Mouse (Mus musculus): ENCODE results near the gene 1810013L24Rik.
A peak's percentile ranks its signal among the peaks of the same experiment; 100 is the strongest.
"Not testable (repeated sequence)": the region's sequence is repeated elsewhere in the genome, so short reads cannot be mapped to it uniquely, and the experiment has no call there.

The 1810013L24Rik gene

DNA sequence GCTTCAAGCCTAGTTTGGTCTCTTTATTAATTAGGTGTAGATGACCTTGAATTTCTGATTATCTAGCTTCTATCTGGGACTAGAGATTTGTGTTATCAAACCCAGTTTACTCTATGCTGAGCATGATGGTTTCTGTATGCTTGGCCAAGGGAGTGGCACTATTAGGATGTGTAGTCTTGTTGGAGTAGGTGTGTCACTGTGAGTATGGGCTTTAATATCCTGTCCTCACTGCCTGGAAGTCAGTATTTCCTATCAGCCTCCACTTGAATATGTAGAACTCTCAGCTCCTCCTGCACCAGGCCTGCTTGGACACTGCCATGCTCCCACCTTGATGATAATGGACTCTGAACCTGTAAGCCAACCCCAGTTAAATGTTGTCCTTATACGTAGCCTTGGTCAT is 7.0 kb downstream of the 1810013L24Rik start:
- DNase-seq (ENCODE audit: low read depth, low spot score) = no peak

DNA sequence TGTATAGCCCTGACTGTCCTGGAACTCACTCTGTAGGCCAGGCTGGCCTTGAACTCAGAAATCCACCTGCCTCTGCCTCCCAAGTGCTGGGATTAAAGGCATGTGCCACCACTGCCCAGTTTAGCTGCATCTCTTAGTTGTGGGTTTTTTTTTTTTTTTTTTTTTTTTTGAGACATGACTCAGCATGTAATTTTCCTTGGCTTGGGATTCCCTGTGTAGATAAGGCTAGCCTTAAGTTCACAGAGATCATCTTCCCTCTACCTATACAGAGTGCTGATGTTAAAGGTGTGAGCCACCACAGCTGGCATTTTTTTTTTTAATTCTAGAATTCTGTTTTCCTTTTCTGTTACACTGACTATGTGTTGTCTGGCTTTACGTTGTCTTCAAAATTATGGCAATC is 7.7 kb downstream of the 1810013L24Rik start:
- no peak for DNase-seq (ENCODE audit: low read depth, low spot score)

DNA sequence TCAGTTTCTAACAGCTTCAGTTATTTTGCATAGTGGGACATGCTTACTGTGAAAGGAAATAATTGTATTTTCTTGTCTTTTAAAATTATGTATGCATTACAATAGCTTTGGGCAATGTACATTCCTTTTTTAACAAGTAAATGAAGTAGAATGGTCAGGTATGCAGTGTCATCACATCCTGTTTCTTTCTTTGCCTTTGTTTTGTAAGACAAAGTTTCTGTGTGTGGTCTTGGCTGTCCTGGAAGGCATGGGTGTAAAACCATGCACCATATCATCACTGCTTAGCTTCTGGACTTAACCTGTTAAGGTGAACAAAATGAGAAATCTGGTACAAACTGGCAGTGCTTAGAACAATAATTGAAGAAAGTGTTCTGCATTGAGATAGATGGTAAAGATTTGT is 9.0 kb downstream of the 1810013L24Rik start:
- no peak for DNase-seq (ENCODE audit: low read depth, low spot score)

- no peak for DNase-seq (ENCODE audit: low read depth, low spot score)
Observed at GRCm38 (mm10) chr16:8840557-8840956, 10.7 kb downstream of the 1810013L24Rik start.

GRCm38 (mm10) chr16:8842962-8843361 is 13.1 kb downstream of the 1810013L24Rik start:
- DNase-seq (ENCODE audit: low read depth, low spot score) = no peak

- no peak for DNase-seq (ENCODE audit: low read depth, low spot score)
Observed at GRCm38 (mm10) chr16:8843580-8844175, 13.8 kb downstream of the 1810013L24Rik start.

GRCm38 (mm10) chr16:8845986-8846385 is 16.1 kb downstream of the 1810013L24Rik start:
- no peak for DNase-seq (ENCODE audit: low read depth, low spot score)

DNA sequence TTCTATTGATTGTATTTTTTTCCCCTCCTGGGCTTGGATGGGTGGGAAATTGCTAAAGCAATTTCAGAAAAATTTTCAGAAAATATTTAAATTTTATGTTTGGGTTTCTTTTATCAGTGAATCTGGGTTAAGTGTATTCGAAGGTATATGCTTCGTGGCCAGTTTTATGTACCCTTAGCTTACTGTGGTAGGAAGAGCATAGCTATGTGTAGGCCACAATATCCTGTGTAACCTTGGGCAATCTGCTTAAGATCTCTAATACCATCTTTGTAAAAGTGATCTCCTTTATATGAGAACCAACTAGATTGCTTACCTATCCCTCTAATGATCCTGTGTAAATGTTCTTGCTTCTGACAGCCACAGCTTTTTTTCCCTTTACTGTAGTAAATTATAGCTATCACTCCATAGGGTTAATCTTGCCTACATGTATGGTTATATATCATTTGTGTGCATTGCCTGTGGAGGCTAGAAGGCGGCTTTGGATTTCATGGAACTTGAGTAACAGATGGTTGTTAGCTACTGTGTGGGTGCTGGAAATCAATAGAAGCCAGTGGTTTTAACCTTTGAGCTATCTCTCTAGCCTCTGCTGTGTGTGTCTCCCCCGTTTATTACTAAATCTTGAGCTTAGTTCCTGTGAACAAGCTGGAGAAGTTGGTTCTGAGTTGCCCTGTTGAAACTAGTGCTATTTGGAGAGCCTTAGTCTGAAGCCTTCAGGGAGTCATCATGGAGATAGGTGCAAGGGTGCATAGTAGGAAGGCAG is 18.6 kb downstream of the 1810013L24Rik start:
- no peak for DNase-seq (ENCODE audit: low read depth, low spot score)

DNA sequence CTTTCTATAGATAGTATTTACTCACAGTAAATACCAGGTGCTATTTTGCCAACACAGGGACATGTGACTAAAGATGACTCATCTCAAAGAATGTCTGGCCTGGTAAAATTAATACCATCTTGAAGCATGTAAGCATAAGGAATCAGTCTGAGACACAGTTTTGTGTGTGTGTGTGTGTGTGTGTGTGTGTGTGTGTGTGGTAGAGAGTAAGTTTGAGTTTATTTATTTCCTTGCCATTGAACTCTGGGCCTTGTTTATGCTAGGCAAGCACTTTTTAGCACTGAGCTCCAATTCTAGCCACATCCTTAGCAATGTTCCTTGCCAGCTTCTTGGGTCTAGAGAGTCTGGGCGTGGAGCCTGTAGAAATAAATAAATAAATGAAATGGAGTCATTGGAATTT is 20.0 kb downstream of the 1810013L24Rik start:
- no peak for DNase-seq (ENCODE audit: low read depth, low spot score)

DNA sequence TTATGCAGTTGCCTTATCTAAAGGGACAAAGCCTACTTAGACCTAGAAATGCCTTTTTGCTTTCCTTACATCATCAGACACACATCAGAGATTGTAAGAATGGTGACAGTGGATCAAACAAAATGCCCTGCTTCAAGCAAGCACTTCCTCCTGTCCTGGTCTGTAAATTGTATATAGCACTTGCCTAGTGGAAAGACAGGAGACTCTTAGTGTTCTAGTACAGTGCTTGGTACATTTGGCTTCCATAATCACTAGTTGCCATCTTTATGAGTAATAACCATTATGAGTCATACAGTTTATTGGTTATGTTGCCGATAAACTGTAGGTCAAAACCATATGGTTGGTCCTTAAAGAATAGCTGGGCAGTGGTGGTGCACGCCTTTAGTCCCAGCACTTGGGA is 25.2 kb downstream of the 1810013L24Rik start:
- DNase-seq (ENCODE audit: low read depth, low spot score) = no peak

DNA sequence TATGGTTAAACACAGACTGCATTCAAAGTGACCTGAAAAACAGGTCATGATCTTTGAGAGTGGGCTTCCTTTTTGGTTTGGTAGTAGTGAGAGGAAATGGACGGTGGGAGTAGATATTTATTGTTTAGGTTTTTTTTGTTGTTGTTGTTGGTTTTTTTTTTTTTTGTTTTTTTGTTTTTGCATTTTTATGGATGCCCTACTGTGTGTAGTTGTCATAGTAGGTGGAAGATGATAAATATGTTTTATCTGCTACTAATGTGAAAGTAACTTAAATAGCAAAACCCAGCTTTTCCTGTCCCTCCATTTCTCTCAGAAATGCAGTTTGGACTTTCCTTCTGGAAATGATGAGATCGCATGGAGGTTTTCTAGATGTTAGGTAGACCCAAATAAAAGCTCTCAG is 26.9 kb downstream of the 1810013L24Rik start:
- DNase-seq (ENCODE audit: low read depth, low spot score) = no peak

DNA sequence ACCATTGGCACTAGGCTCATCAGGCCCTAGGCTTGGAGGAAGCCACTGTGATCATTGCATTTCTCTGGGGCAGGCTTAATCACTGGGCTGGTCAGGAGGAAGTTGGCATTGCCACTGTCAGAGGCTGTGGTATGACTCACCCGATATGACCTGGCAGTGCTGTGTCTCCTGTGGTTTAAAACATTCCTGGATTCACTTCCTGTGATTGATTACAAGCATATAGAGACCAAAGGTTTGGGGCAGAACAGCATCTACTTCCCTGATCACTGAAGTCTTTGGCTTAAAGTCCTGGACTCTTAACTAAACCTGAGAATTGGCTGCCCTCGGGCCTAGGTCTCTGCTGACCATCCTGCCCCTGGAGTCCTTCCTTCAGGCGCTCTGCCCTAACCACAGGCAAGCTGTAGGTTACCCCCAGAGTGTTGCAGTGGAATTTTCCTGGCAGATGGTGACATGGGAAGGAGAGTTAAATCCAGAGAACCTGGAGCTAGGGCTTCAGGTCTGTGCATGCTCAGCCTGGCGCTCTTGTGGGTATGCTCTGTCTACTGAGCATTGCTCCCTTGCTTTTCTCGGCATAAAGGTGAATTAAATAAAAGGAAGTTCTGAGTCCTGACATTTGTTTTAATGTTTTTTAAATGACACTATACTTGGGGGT is 32.6 kb downstream of the 1810013L24Rik start:
- DNase-seq (ENCODE audit: low read depth, low spot score) = no peak

- DNase-seq (ENCODE audit: low read depth, low spot score) = no peak
Observed at GRCm38 (mm10) chr16:8864223-8864631, 34.3 kb downstream of the 1810013L24Rik start.

DNA sequence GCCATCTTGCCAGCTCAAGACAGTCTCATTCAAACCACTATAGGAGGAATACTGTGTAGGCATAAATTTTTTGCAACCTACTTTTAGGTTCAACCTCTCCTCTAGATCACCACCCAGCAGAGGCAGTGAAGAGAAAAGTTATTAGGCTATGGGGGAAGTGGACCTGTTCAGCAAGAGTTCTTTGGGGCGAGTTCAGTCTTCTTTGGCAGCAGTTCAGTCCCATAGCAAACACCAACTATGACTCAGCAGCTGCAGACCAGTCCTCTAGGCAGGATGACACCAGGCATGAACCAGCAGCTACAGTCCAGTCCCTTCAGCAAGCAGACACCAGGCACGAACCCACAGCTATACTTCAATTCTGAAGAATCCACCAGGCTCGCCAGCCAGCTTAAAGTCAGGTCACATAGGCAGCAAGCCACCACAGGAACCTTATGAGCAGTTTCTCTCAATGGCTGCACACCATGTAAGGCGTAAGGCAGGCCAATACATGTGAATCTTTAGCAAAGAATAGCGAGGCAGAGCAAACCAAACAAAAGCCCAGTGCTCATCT is 37.6 kb downstream of the 1810013L24Rik start:
- no peak for DNase-seq (ENCODE audit: low read depth, low spot score)

DNA sequence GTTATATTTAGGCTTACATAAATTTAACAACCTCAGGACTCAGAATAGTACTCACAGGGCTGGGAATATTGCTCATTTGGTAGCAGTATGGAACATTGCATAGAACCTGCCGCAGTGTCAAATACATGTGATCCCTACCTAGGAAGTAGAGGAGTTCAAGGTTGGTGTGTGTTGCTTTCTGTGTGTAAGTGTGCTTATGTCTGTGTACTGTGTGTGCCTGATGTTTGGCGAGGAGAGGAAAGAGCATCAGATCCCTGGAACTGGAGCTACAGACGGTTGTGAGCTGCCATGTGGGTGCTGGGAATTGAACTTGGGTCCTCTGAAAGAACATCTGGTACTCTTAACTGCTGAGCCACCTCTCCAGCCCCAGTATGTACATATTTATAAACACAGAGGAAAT is 38.6 kb downstream of the 1810013L24Rik start:
- DNase-seq (ENCODE audit: low read depth, low spot score) = no peak

- DNase-seq (ENCODE audit: low read depth, low spot score) = peak; percentile 22
Observed at GRCm38 (mm10) chr16:8869715-8870114, 39.8 kb downstream of the 1810013L24Rik start.

DNA sequence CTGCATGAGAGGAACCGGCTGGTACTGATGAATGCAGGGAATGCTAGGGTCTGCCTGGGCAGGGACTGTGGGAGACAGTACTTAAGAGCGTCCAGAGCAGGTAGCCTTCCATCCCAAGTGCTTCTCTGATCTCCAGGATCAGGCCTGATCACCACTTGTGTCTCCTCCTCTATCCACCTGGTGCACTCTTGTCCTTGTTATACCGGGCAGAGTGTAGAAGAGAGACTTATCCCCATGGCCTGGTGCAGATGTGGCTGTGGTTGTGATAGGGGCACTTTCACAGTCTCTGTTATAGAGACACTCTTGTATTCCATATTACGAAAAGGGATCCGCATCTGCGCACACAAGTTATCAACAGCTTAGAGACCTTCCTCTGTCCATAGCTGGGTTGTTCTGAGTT is 41.5 kb downstream of the 1810013L24Rik start:
- no peak for DNase-seq (ENCODE audit: low read depth, low spot score)

DNA sequence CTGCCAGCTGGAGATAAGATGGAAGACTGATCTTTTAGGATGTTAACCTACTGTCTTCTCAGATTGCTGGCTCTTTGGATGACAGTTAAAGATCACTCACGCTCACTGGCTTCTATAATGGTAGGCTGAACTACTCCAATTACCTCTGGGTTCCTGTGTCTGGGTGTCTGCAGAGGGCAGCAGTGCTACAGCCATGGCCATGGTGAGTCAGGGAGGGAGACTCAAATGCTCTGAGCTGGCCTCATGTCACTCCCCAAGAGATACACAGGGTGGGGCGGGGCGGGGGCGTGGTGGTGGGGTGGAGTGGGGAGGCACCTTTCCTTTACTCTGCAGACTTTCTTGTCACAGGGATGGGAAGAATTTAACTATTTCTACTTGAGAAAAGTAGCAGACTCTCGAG is 42.1 kb downstream of the 1810013L24Rik start:
- no peak for DNase-seq (ENCODE audit: low read depth, low spot score)

DNA sequence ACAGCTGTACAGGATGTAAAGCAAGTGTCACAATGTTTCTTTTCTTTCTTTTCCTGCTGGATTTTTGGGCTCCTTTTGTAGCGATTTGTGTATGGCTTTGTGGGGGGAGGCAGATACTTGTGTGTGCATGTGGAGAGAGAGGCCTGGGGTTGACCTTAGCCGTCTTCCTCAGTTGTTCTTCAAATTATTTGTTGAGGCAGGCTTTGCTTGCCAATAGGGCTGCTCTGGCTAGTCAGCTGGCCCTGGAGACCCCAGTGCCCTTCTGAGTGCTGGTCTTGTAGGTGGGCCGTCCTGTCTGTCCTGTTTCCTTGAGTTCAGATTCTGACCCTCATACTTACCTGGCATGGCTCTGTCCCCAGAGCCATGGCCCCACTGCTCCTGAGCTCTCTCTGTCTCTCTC is 42.6 kb downstream of the 1810013L24Rik start:
- no peak for DNase-seq (ENCODE audit: low read depth, low spot score)

- DNase-seq (ENCODE audit: low read depth, low spot score) = no peak
Observed at GRCm38 (mm10) chr16:8880076-8880475, 50.2 kb downstream of the 1810013L24Rik start.

DNA sequence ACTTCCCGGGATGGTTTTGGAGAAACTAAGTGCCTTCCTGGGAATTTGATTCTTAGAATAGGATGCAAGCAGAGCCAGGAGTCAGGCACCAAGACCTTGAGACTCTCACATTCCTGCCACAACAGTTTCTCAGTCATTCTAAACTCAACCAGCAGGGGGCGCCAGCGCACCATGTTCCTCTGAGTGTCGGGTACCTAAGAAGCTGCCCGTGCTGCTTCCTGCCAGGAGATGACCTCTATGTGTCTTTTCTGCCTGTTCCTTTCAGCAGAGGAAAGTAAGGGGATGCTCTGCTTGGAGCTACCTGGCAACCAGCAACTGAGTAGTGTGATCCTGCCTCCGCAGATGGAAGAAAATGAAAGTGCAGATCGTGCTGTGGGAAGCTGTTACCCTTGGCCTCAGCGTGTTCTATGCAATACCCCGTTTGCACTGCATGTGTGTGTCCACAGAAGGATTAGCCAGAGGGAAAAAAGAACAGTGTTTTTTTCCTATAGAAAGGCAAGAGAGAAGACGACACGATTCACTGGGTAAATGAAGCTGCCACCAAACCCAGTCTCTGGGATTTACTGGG is 53.9 kb downstream of the 1810013L24Rik start:
- peak; percentile 47 for DNase-seq (ENCODE audit: low read depth, low spot score)

DNA sequence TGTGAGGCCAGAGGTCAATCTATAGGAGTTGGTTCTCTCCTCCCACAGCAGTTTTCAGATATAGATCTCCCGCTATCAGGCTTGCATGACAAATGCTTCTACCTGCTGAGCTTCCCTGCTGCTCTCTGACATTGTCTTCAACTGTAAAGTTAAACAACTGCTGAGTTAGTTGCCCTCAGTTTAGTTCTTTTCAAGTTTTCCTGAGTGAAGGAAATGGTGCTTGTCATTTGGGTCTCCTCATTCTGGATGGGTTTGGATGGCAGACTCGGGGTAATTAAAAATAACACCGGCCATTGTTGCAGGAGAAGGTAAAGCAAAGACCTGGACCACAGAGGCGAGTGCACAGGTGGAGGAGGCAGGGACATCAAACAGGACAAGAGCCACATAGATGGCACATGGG is 64.3 kb downstream of the 1810013L24Rik start:
- DNase-seq (ENCODE audit: low read depth, low spot score) = not testable (repeated sequence)

All from brain, embryonic 18.5 days (tissue).